Mouse (Mus musculus) v-Abl transformed pro-B cells (cell line): ENCODE measurements at regions not wholly inside any gene's neighbourhood (a gene's known extent, or its start where the extent isn't known, plus 50 kb on each side); places are given as distances from the start of the nearest gene placed in this dataset.
"Not testable (repeated sequence)": the region's sequence is repeated elsewhere in the genome, so short reads cannot be mapped to it uniquely, and the experiment has no call there.

Experiments
- in situ Hi-C, 2 experiments: fragments of 400-800 bp; cut with MboI; formaldehyde crosslinking; loops; one replicate each; pipeline ENCODE4 v1.15.1; 2025; ENCODE audit not compliant: unreplicated experiment in 2 of 2

- in situ Hi-C loops: no loop called here
Observed at GRCm38 (mm10) chr10:72298824-72299551, 355.7 kb upstream of the Zwint start.

- in situ Hi-C loops: not testable (repeated sequence)
Observed at GRCm38 (mm10) chr10:72309045-72309444, 345.6 kb upstream of the Zwint start.

GRCm38 (mm10) chr10:72318308-72318707 is 336.3 kb upstream of the Zwint start:
- in situ Hi-C loops: no loop called here

GRCm38 (mm10) chr10:72320307-72320706 is 334.3 kb upstream of the Zwint start:
- in situ Hi-C loops: no loop called here

GRCm38 (mm10) chr10:72326624-72327023 is 328.0 kb upstream of the Zwint start:
- in situ Hi-C loops: no loop called here

- in situ Hi-C loops: no loop called here
Observed at GRCm38 (mm10) chr10:72347253-72347652, 307.4 kb upstream of the Zwint start.

- in situ Hi-C loops: no loop called here
Observed at GRCm38 (mm10) chr10:72347949-72348663, 306.5 kb upstream of the Zwint start.

GRCm38 (mm10) chr10:72352810-72353209 is 301.8 kb upstream of the Zwint start:
- in situ Hi-C loops: no loop called here

- in situ Hi-C loops: no loop called here
Observed at GRCm38 (mm10) chr10:72353515-72353914, 301.1 kb upstream of the Zwint start.

GRCm38 (mm10) chr10:72383351-72383750 is 271.3 kb upstream of the Zwint start:
- in situ Hi-C loops: loop anchor here (25.0 kb wide), 2 partner anchors 896 to 1071 kb away; no protein-coding TSS in a partner anchor

GRCm38 (mm10) chr10:72384826-72385225 is 269.8 kb upstream of the Zwint start:
- in situ Hi-C loops: loop anchor here (25.0 kb wide), 2 partner anchors 898 to 1073 kb away; no protein-coding TSS in a partner anchor

- in situ Hi-C loops: loop anchor here (10.0 to 25.0 kb wide), 3 partner anchors 904 to 1079 kb away; no protein-coding TSS in a partner anchor
Observed at GRCm38 (mm10) chr10:72391397-72391796, 263.2 kb upstream of the Zwint start.

- in situ Hi-C loops: loop anchor here (10.0 to 25.0 kb wide), 3 partner anchors 906 to 1081 kb away; no protein-coding TSS in a partner anchor
Observed at GRCm38 (mm10) chr10:72393279-72394041, 261.2 kb upstream of the Zwint start.

- in situ Hi-C loops: loop anchor here (10.0 to 25.0 kb wide), 3 partner anchors 907 to 1082 kb away; no protein-coding TSS in a partner anchor
Observed at GRCm38 (mm10) chr10:72394367-72394766, 260.3 kb upstream of the Zwint start.

GRCm38 (mm10) chr10:72403290-72403689 is 251.4 kb upstream of the Zwint start:
- in situ Hi-C loops: no loop called here

GRCm38 (mm10) chr10:72410305-72410704 is 244.3 kb upstream of the Zwint start:
- in situ Hi-C loops: no loop called here

GRCm38 (mm10) chr10:72411670-72412069 is 243.0 kb upstream of the Zwint start:
- in situ Hi-C loops: no loop called here

GRCm38 (mm10) chr10:72454629-72455028 is 200.0 kb upstream of the Zwint start:
- in situ Hi-C loops: no loop called here

- in situ Hi-C loops: no loop called here
Observed at GRCm38 (mm10) chr10:72484315-72484714, 170.3 kb upstream of the Zwint start.

GRCm38 (mm10) chr10:72532431-72532830 is 122.2 kb upstream of the Zwint start:
- in situ Hi-C loops: no loop called here

- in situ Hi-C loops: no loop called here
Observed at GRCm38 (mm10) chr10:72533427-72533826, 121.2 kb upstream of the Zwint start.
